Mouse (Mus musculus): ENCODE data around the gene Hoxc4.

Hoxc4 gene

DNA sequence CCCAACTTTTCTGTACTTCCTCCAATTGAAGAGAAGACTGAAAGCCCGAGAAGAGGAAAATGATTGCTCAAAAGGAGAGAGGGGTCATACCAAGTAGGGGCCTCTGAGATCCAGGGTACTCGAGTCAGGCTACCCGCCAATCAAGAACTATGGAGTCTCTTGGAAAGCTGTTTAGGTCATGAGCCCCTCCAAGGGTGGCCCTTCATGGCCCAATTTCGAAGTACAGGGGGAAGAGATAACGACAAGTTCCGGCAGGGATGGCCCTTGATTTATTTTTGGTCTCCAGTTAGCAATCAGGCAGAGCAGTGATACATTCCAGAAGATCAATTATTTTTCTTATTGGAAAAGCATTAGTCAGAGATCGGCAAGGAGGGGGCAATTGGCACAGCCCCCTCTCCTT lies 27.0 kb upstream of the Hoxc4 start:
- no peak for DNase-seq

DNA sequence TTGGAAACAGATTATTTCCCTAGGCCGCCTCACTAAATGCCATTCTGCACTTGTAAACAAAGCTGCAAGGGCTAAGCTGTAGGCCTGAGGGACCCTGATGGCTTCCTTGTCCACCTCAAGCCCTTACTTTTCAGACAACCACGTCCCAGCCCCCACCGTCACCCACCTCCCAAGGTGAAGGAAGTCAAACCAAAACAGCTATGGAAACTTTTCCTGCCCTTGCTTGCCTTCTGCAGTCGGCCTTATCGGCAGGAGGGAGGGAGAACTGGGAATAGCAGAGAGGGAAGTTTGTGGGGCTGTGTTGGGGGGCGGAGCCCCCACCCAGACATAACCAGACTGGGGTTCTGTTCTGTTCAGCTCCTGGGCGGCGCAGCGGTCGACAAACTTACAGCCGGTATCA lies 26.5 kb upstream of the Hoxc4 start:
- DNase-seq = no peak

DNA sequence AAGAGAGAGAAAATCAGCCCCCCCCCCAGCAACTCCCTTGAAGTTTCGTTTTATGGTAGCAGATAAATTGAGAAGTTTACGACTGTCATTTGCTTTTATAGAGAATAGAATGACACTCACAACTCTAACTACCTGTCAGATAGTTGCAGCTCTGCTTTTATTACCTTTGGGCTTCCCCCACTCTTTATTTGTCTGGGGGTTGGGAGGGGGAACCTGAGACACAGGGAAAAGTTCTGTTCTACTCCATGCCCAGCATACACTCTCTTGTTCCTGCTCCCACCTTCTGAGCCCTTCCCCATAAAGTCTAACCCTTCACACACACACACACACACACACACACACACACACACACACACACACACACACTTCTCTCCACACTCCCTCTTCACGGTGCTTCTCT lies 25.9 kb upstream of the Hoxc4 start:
- DNase-seq = no peak

DNA sequence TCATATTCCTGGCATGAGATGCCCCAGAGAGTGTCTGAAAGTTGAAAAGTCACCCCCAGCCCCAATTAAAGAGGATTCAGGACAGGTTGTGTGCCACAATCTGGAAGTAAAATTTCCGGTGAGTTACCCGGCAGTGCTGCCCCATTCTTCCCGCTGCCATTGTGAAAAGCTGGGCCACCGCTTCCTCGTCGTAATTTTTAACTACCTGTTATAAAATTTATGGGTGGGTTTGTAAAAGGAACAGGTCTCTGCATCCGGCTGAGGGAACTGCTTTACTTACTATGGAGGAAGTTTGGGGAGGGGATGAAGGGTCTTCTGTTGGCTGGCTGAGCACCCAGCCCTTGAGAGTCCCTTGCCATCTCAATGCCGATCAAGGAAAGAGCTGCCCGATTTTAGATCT lies 22.2 kb upstream of the Hoxc4 start:
- no peak for DNase-seq

DNA sequence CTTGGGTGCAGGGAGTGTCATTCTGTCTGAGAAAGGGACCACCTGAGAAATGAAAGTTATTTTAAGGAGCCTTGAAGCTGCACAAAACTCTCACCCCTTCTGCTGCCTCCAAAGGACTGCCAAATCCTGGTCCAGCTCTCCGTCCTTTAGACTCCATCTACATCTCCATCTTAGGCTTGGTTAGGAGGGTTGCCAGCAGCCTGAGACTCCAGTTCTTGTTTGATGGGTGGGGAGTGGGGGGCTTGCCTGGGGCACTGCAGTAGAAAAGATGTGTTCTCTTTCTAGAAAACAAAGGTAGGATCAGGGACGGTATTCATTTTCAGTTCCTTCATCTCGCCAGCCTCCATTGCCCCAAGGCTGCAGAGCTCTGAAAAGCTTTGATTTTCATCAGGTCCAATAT lies 21.3 kb upstream of the Hoxc4 start:
- DNase-seq = no peak

DNA sequence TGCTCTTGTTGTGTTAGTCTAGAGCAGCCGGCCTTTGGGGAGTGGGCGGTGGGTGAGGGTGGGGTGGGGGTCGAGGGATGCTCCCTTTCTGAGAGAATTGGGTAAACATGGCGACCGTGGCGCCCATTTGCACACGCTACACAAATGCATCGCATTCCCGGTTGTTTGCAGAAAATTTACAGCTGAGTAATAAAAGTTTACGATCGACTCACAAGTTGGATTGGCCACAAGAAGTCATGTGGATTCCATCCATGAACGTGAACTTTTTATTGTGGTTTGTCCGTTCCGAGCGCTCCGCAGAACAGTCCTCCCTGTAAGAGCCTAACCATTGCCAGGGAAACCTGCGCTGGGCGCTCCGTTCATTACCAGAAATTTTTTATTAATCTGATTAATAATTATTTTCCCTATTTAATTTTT lies 20.8 kb upstream of the Hoxc4 start, which contains the start of gene Hoxc6:
Hoxc6 (plus strand) TSS at position 319 of the 417 bp plus-strand sequence.
- DNase-seq = no peak

DNA sequence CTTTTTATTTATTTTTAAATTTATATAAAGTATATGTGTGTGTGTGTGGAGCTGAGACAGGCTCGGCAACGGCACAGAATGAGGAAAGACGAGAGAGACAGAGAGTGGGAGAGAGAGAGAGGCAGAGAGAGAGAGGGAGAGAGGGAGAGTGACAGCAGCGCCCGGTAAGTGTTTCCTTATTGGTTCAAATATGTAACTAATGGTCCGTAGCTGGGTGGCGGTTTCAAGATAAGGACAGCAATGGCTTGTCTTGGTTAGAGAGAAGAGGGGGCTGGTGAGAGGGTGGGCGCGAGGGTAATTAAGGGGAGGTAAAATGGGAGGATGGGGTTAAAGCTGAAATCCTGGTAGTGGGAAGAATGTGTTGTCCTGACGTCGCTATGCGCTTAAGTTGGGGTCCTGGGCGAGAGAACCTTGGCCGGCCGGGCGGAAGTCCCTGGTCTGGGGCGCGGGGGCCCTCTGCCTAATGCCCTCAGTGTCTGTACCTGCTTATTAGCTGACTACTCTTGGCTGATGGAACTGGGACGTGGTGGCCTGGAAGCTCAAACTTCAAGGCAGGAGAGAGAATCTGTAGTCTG lies 20.0 kb upstream of the Hoxc4 start:
- no peak for DNase-seq

DNA sequence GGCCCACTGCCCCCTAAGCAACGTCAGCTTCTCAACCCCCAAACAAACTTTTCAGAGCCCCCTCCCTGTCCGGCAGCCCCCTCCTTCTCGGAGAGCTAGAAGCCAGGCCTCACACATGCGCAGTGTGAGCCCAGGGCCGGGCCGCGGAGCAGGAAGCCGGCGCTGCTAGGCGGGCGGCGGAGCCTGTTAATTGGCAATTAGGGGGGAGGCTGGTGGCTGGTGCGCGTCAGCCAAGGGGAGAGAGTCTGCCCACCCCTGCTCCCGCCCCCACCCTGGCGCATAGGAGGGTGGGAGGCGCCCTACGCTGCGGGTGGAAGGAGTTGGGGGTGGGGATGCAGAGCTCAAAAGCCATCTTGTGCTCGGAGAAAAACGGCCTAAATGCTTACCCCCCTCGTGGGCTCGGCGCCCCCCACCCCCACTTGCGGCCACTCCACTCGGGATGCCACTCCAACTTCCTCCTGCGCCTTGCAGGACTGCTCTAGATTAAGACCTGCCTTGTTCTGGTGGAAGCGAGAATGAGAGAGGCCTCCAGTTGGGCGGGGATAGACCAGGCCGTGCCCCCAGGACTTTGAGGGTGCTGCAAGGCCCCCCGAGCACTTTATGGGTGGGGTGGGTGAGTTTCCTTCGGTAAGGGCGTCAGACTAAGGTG lies 19.4 kb upstream of the Hoxc4 start:
- peak; percentile 21 for DNase-seq

DNA sequence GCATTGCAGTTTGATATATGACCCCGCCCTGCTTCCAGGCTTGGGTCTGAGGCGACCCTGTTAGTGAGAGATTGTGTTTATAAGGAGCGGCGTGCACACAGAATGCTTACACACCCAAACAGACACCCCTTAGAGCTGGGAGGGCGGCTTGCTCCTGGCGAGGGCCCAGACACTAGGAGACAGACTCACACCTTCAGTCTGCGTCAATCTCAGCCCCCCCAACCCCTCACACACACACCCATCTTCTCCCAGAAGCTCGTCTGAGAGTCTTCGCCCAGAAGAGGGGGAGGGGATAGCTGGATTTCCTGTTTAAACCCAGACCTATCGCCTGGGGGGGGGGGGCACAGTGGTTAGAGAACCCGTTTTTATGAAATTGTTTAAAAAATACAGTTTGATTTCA lies 18.8 kb upstream of the Hoxc4 start:
- DNase-seq = no peak

DNA sequence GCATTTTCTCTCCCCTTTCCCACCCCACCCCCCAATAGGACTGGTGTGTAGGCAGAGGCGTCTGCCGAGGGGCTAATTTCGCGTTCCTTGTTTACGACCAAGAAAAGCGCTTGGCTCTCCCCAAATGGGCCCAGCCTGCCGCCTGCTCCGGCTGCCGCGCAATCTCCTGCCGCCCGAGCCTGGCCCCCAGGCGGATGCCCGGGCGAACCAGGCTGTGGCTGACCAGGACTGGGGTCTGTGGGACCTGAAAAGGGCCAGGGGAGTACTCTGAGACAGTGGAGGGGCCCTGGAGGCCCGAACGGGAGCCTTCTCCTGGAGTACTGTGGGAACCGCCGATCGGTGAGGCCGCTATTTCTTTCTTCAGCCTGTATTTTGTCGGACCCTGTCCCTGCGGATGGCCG lies 18.2 kb upstream of the Hoxc4 start:
- DNase-seq = no peak

DNA sequence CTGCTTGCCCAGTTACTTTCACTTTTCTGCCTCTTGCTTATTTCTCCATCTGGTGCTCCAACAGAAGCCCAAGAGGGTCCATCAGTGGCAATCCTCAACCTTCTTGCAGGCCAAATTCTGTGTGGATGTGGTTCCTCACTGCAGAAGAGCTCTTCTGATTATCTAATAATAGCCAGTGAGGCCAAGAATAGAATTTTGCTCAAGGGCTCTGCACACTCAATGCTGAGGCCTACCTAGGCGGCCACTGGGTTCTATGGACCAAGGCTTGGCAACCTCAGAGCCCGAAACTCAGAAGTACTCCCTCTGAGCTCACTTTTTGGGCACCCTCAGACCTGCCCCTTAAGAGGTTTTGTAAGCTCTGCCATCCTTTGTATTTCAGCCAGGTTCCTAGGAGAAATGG lies 17.4 kb upstream of the Hoxc4 start:
- no peak for DNase-seq

DNA sequence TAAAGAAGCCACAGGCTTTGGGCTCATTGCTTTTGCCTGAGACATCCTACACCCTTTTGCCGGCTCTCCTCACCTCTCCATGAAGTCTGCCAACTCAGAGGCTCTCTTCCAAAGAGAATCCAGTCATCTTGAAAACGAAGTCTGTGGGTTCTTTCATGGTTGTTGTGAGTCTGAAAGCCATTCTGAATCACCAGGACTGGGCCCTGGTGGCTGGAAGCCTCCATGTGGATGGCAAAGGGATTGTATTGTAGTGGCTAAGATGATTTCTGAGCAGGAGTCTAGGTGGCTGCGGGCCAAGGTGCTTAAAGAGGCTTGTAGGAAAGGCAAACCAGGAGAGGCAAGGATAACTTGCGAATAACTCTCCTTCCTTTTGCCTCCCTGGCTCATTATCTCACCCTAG lies 16.6 kb upstream of the Hoxc4 start:
- DNase-seq = no peak

DNA sequence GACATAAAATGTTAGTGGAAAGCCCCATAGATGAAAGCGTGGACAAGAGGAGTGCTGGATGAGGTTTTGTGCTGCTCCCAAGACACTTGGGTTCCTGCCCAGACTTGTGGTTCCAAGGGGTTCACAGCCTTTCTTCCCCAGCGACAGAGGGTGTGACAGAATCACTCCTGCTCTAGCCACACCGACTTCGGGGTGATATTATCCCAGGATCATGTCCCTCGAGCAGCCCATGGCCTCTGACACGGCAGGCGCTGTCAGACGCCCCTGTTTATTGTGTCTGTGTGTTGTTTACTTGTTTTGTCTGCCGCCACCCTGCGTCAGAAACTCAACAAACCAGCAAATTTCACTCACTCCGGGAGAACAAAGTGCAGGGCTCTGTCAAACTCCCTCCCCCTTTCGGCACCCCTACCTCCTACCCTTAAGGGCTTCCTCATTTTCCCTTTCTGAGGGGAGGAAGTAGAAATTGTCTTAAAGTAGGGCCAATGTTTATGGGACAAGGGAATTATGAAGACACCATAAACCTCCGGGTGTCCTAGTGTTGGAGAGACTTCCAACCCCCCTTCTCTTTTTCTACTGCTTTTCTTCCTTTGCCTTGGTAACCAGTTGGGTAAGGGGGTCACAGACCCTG lies 15.8 kb upstream of the Hoxc4 start:
- DNase-seq = no peak

DNA sequence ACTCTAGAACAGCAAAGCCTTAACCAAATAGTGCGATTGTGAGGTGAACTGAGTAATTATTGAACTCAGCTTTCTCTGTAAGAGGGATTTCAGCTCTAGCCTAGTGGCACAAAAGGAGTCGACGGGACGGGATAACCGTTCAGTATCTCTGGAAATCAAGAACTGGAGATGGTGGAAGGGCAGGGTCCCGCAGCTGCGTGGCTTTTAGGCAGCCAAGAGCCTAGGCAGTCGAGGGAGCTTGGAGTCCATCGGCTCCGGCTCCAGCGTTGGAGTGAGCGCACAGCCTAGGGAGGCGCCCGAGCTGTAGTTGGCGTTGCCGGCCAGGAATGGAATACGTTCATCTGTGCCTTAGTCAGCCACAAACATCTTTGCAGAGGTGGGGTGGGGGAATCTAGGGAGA lies 13.4 kb upstream of the Hoxc4 start:
- no peak for DNase-seq

DNA sequence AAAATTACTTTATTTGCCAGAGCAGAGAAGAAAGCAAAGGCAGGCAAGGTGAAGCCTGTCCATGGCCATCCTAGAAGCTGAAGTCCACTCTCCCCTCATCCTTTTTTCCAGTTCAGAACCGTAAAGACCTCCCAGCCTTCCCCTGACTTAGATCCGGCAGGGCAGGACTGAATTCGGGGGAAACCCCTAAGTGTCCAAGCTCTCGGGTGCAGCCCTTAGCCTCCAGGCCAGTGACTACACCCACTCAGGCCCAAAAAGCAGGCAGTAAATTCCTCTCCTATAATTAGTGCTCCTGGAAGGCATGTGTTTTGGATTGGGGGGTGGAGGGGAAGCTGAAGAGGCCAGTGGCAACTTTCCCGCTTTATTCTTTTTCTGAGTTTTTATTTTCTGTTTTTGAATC lies 12.9 kb upstream of the Hoxc4 start:
- DNase-seq = no peak

DNA sequence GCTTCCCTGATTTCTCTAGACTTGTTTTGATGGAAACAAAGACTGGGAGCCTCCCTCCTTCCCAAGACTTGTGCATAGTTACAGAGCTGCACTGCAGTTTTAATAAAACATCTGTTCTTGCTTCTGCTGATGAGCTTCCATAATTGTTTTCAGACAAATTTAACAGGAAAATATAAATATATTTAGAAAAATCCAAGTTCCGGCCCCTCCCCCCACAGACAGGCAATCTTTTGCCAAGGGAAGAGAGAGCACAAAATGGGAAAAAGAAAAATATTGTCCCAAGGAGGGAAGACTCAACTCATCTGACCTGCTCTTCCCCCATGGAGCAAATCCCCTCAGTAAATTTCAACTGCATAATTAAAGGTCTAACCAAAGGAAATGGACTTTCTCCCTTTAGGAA lies 12.4 kb upstream of the Hoxc4 start:
- DNase-seq = no peak

DNA sequence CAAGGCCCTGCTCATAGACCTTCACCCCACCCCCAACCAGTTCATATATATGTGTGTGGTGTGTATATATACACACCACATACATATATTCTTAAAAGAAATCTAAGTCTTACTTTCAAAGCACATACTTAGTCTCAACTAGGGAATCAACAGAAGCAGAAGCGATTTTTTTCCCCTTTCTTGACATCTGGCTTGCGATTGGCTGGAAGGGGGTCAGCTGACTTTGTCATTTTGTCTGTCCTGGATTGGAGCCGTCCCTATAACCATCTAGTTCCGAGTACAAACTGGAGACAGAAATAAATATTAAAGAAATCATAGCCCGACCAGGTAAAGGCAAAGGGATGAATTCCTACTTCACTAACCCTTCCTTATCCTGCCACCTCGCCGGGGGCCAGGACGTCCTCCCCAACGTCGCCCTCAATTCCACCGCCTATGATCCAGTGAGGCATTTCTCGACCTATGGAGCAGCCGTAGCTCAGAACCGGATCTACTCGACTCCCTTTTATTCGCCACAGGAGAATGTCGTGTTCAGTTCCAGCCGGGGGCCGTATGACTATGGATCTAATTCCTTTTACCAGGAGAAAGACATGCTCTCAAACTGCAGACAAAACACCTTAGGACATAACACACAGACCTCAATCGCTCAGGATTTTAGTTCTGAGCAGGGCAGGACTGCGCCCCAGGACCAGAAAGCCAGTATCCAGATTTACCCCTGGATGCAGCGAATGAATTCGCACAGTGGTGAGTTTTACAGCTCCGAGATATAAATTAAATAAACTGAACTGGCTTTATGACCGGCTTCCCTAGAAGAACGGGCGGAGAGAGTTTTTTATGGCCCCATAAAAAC lies 9.2 kb upstream of the Hoxc4 start:
- DNase-seq = no peak

DNA sequence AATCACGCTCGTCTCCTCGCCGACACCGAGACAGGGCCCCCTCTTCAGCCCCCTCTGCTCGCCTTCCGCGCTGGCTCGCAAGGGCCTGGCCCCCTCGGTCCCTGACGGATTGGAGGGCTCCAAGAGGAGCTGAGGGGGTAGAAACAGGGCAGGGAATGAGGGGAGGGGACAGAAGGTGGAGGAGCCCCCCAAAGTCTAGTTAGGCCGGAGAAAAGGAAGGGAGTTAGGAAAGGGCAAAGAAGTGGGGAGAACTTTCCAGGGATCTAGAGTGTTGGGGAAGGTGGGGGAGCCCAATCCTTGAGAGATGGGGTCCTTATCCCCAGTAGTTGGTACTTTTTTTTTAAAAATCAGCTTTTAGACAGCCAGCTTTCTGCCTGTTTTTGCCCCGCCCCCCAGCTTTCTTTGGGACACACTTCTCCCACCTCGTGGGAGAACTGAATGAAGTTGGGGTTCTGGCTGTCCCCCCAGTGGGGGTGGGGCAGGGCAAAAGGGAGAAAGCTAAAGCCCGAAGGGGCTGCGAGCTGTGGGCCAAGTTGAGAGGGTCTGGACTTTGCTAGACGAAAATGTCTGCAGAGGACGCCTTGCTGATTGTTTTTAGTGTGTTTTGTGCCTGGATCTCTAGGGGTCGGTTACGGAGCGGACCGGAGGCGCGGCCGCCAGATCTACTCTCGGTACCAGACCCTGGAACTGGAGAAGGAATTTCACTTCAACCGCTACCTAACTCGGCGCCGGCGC lies 8.5 kb upstream of the Hoxc4 start:
- DNase-seq = no peak

DNA sequence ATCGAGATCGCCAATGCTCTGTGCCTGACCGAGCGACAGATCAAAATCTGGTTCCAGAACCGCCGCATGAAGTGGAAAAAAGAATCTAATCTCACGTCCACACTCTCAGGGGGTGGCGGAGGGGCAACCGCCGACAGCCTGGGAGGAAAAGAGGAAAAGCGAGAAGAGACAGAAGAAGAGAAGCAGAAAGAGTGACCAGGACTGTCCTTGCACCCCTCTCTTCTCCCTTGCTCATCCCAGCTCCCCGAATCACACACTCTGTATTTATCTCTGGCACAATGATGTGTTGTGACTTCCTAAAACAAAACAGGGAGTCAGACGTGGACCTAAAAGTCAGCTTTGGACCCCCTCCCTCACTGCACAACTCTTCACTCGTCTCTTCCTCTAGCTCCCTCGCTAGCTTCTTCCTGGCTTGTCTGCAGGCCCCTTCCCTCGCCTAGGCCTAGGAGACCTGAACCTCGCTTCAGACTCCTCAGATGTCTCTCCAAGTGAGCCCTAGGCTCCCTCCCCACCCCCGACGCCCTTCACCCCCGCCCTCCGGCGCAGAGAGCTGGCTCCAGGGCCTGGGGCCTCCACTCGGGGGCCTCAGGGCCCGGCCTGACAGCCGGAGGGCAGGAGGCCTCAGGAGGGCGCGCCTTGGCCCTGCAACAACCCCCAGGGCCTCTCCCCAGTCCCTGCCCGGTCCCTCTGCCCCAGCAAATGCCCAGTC lies 7.7 kb upstream of the Hoxc4 start:
- DNase-seq = no peak

DNA sequence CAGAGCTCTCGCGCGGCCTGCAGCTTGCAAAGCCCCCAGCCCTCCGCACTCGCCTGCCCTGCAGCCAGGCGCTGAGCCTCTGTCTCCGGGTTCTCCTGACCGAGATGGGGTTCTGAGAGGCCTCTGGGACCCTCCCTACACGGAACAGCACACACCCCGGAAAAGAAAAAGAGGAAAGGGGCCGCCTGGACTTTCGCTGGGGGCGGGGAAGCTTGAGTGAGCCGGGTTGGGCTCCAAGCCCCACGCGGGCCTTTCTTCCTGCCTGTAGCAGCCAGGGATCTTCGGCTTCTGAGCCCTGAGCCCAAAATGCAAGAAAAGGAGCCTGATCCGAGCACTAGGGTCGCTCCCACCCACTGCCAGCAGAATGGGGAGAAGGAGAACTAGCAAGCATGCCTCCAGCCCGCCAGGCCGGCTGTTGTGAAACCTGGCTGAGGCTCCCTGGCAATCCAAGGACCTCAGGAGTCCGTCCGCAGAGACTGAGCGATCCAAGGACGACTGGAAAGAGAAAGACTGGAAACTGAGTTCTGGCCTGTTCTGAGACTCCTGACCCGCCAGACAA lies 6.7 kb upstream of the Hoxc4 start:
- DNase-seq = no peak

DNA sequence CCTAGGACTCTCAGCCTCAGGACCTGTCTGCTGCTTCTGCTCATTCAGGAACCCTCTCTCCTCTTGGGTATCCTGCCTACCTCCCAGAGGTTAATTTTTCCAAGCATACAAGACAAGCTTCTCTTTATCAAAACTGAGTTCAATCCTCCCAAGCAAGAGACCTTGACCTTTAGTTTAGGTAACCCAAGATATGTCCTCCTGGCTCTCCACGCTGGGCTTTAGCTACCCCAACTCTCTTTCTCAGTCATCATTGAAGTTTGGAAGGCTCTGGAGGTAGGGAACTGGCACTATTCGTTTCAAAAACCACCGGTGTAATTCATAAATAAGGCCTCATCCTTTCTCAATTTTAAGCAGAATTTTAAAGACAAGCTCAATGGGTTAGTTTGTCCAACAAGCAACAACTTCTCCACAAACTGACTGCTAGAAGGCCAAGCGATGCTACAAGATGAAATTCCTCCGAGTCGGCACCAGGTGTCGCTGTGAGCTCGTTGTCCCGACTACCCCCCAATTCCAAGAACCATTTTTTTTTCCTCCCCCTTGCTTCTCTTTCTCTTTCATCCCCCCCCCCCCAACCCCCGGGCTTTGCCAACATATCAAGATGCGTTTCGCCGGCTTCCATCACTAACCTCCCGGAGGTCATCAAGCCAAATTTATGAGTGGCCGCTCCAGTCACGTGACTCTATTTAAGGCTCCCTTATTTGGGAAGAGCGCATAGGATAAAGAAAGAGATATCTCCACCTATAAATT lies 5.3 kb upstream of the Hoxc4 start:
- no peak for DNase-seq
